Mouse (Mus musculus) heart, embryonic 16.5 days (tissue): ENCODE measurements at regions not wholly inside any gene's neighbourhood (a gene's known extent, or its start where the extent isn't known, plus 50 kb on each side); places are given as distances from the start of the nearest gene placed in this dataset.

Experiments used
- ATAC-seq: fragments of 200-750 bp; cut with Nextera tagmentation; replicated peaks from 2 replicates; pipeline ENCODE4 v1.8.0; 2017; ENCODE audit warnings: moderate number of reproducible peaks; ENCODE audit not compliant: insufficient read depth, low FRiP score; ENCODE audit errors: extremely low read depth
- H3K27ac ChIP-seq: fragments of 300-500 bp; sonication (generic); 2 replicates; pipeline ENCODE4 v1.5.1; 2014; ENCODE audit warnings: mild to moderate bottlenecking, low read length, control low read depth, moderate library complexity
- H3K27me3 ChIP-seq: fragments of 300-500 bp; sonication (generic); 2 replicates; pipeline ENCODE4 v1.6.1; 2014; ENCODE audit warnings: low read length, mixed read lengths; ENCODE audit not compliant: control insufficient read depth, insufficient read depth
- H3K36me3 ChIP-seq: fragments of 300-500 bp; sonication (generic); 2 replicates; pipeline ENCODE4 v1.6.1; 2014; ENCODE audit not compliant: control insufficient read depth, insufficient read depth
- H3K4me1 ChIP-seq: fragments of 300-500 bp; sonication (generic); 2 replicates; pipeline ENCODE4 v1.6.1; 2014; ENCODE audit warnings: low read length, mixed read lengths; ENCODE audit not compliant: control insufficient read depth, insufficient read depth
- H3K4me2 ChIP-seq: fragments of 300-500 bp; sonication (generic); 2 replicates; pipeline ENCODE4 v1.6.1; 2014; ENCODE audit warnings: low read depth, mild to moderate bottlenecking, control low read depth, low read length
- H3K4me3 ChIP-seq: fragments of 300-500 bp; sonication (generic); 2 replicates; pipeline ENCODE4 v1.5.1; 2014; ENCODE audit warnings: mild to moderate bottlenecking, control low read depth, low read length
- H3K9ac ChIP-seq: fragments of 300-500 bp; sonication (generic); 2 replicates; pipeline ENCODE4 v1.6.1; 2014; ENCODE audit warnings: low read length, control low read depth
- H3K9me3 ChIP-seq: fragments of 300-500 bp; sonication (generic); replicated peaks from 2 replicates; pipeline ENCODE4 v1.6.1; 2016; ENCODE audit warnings: low read length; ENCODE audit not compliant: control insufficient read depth
- WGBS: fragments of 180-500 bp; shearing (Covaris S2); extraction: QIAGEN DNeasy Blood & Tissue Kit; methylation state at CpG from one replicate; pipeline ENCODE4 v1.1.7; 2014; 5-methylcytosine and 5-hydroxymethylcytosine counted together

GRCm38 (mm10) chr10:24493936-24494335 lies 101.3 kb upstream of the Ccn2 start:
- H3K4me1 ChIP-seq = peaks cover 21% of the 10 kb centered on the region
- H3K4me3 ChIP-seq = no peak overlapping the region
- H3K4me2 ChIP-seq = peak overlapping the region; percentile 42
- H3K27ac ChIP-seq = peak overlapping the region; percentile 92
- WGBS = 8% methylated on average over 6 of the region's 6 CpGs
- 0 out of 2 replicates have a peak overlapping the region, but pooled peaks have one; percentile 47 for H3K9ac ChIP-seq
- peak; percentile 92 for ATAC-seq
- H3K27me3 ChIP-seq = no peaks in the 10 kb centered on the region
- H3K9me3 ChIP-seq = no peaks in the 10 kb centered on the region
- no peaks in the 10 kb centered on the region for H3K36me3 ChIP-seq

- Histone ChIP-seq H3K27me3 (no peaks in the 10 kb centered on the region), H3K4me3 (no peak overlapping the region), H3K9me3 (no peaks in the 10 kb centered on the region; the same call in 1 of the 2 replicates), H3K9ac (no peak overlapping the region), H3K4me1 (no peaks in the 10 kb centered on the region), H3K4me2 (no peak overlapping the region), H3K36me3 (no peaks in the 10 kb centered on the region), H3K27ac (no peak overlapping the region)
- no peak for ATAC-seq
- 85% methylated on average over 11 of the region's 11 CpGs for WGBS
These were observed 75.3 kb upstream of the Ccn2 start for GRCm38 (mm10) chr10:24519795-24520512.

- H3K27ac ChIP-seq = no peak overlapping the region
- WGBS = 64% methylated on average over 3 of the region's 3 CpGs
- no peak for ATAC-seq
These were observed 74.7 kb upstream of the Ccn2 start for GRCm38 (mm10) chr10:24520515-24520914.

GRCm38 (mm10) chr10:24532776-24533175 lies 62.5 kb upstream of the Ccn2 start:
- Histone ChIP-seq H3K9me3 (no peaks in the 10 kb centered on the region), H3K4me2 (no peak overlapping the region), H3K27ac (no peak overlapping the region), H3K4me1 (peaks cover 3% of the 10 kb centered on the region; the same call in 1 of the 2 replicates), H3K9ac (no peak overlapping the region), H3K36me3 (no peaks in the 10 kb centered on the region), H3K4me3 (no peak overlapping the region), H3K27me3 (no peaks in the 10 kb centered on the region)
- no peak for ATAC-seq
- WGBS = 48% methylated on average over 2 of the region's 2 CpGs

More at GRCm38 (mm10) chr10:24520515-24520914, 74.7 kb upstream of the Ccn2 start:
- H3K36me3 ChIP-seq = no peaks in the 10 kb centered on the region
- H3K4me3 ChIP-seq = no peak overlapping the region
- no peaks in the 10 kb centered on the region for H3K27me3 ChIP-seq
- H3K9me3 ChIP-seq = no peaks in the 10 kb centered on the region; the same call in 1 of the 2 replicates
- no peak overlapping the region for H3K9ac ChIP-seq
- H3K4me1 ChIP-seq = no peaks in the 10 kb centered on the region
- H3K4me2 ChIP-seq = no peak overlapping the region

GRCm38 (mm10) chr10:24534901-24535300 lies 60.3 kb upstream of the Ccn2 start:
- Histone ChIP-seq H3K36me3 (no peaks in the 10 kb centered on the region), H3K4me1 (peaks cover 5% of the 10 kb centered on the region; the same call in 1 of the 2 replicates), H3K9me3 (no peaks in the 10 kb centered on the region), H3K9ac (no peak overlapping the region), H3K4me2 (no peak overlapping the region), H3K27ac (no peak overlapping the region), H3K4me3 (no peak overlapping the region), H3K27me3 (no peaks in the 10 kb centered on the region)
- ATAC-seq = no peak
- WGBS = 91% methylated on average over 11 of the region's 11 CpGs

- 77% methylated on average over 6 of the region's 6 CpGs for WGBS
- no peak for ATAC-seq
- Histone ChIP-seq H3K4me1 (peaks cover 5% of the 10 kb centered on the region; the same call in 1 of the 2 replicates), H3K36me3 (no peaks in the 10 kb centered on the region), H3K9me3 (no peaks in the 10 kb centered on the region), H3K27me3 (no peaks in the 10 kb centered on the region), H3K4me3 (no peak overlapping the region), H3K27ac (no peak overlapping the region), H3K9ac (no peak overlapping the region), H3K4me2 (no peak overlapping the region)
These were observed 59.8 kb upstream of the Ccn2 start for GRCm38 (mm10) chr10:24535461-24535860.

GRCm38 (mm10) chr10:24541990-24542389 lies 53.3 kb upstream of the Ccn2 start:
- H3K4me3 ChIP-seq = no peak overlapping the region
- no peaks in the 10 kb centered on the region for H3K27me3 ChIP-seq
- H3K36me3 ChIP-seq = no peaks in the 10 kb centered on the region
- H3K9me3 ChIP-seq = no peaks in the 10 kb centered on the region
- H3K4me1 ChIP-seq = 0 out of 2 replicates have a peak, but pooled peaks cover 2% of the 10 kb centered on the region
- H3K9ac ChIP-seq = no peak overlapping the region
- 59% methylated on average over 4 of the region's 4 CpGs for WGBS
- H3K27ac ChIP-seq = no peak overlapping the region
- H3K4me2 ChIP-seq = no peak overlapping the region
- ATAC-seq = no peak
